Mouse (Mus musculus): ENCODE measurements at regions not wholly inside any gene's neighbourhood (a gene's known extent, or its start where the extent isn't known, plus 50 kb on each side); places are given as distances from the start of the nearest gene placed in this dataset.

- WGBS = 12% methylated on average over 8 of the region's 8 CpGs
- no peaks in the 10 kb centered on the region for H3K9me3 ChIP-seq (ENCODE audit: control insufficient read depth, low read length)
- no peak overlapping the region for H3K9ac ChIP-seq (ENCODE audit: low read depth, low read length)
- H3K4me1 ChIP-seq (replicated peaks; ENCODE audit: control insufficient read depth, insufficient read depth, low read length) = no peaks in the 10 kb centered on the region
- H3K4me3 ChIP-seq (ENCODE audit: low read depth, low read length) = no peak overlapping the region
- DNase-seq (ENCODE audit: low spot score) (peak; percentile 78), ATAC-seq (ENCODE audit: low FRiP score) (peak; percentile 65)
- no peaks in the 10 kb centered on the region for H3K36me3 ChIP-seq (ENCODE audit: control insufficient read depth, insufficient read depth, low read length)
- no peak overlapping the region for H3K27ac ChIP-seq (ENCODE audit: low read depth, low read length)
- no peak overlapping the region for H3K4me2 ChIP-seq (replicated peaks; ENCODE audit: low read depth, low read length)
- H3K27me3 ChIP-seq (ENCODE audit: control insufficient read depth, insufficient read depth, low read length) = peaks cover 21% of the 10 kb centered on the region
These were observed 162.9 kb upstream of the Tmem28 start for GRCm38 (mm10) chrX:99657790-99658451.

GRCm38 (mm10) chrX:99656988-99657387, 163.8 kb upstream of the Tmem28 start:
- H3K4me1 ChIP-seq (replicated peaks; ENCODE audit: control insufficient read depth, insufficient read depth, low read length) = no peaks in the 10 kb centered on the region
- 46% methylated on average over 6 of the region's 6 CpGs for WGBS
- H3K27ac ChIP-seq (ENCODE audit: low read depth, low read length) = no peak overlapping the region
- DNase-seq (ENCODE audit: low spot score) = no peak
- H3K4me2 ChIP-seq (replicated peaks; ENCODE audit: low read depth, low read length) = no peak overlapping the region
- peak; percentile 60; the same call in 1 of the 2 replicates for ATAC-seq (ENCODE audit: low FRiP score)
- H3K36me3 ChIP-seq (ENCODE audit: control insufficient read depth, insufficient read depth, low read length) = no peaks in the 10 kb centered on the region
- H3K27me3 ChIP-seq (ENCODE audit: control insufficient read depth, insufficient read depth, low read length) = peaks cover 21% of the 10 kb centered on the region
- H3K4me3 ChIP-seq (ENCODE audit: low read depth, low read length) = no peak overlapping the region
- H3K9me3 ChIP-seq (ENCODE audit: control insufficient read depth, low read length) = no peaks in the 10 kb centered on the region
- H3K9ac ChIP-seq (ENCODE audit: low read depth, low read length) = no peak overlapping the region

GRCm38 (mm10) chrX:99632211-99632775, 161.2 kb upstream of the Pja1 start:
- H3K36me3 ChIP-seq (ENCODE audit: control insufficient read depth, insufficient read depth, low read length) = no peaks in the 10 kb centered on the region
- no peak for DNase-seq (ENCODE audit: low spot score)
- no peak overlapping the region for H3K4me2 ChIP-seq (replicated peaks; ENCODE audit: low read depth, low read length)
- H3K27ac ChIP-seq (ENCODE audit: low read depth, low read length) = no peak overlapping the region
- no peak overlapping the region for H3K9ac ChIP-seq (ENCODE audit: low read depth, low read length)
- peaks cover 3% of the 10 kb centered on the region; the same call in 1 of the 2 replicates for H3K27me3 ChIP-seq (ENCODE audit: control insufficient read depth, insufficient read depth, low read length)
- H3K4me1 ChIP-seq (replicated peaks; ENCODE audit: control insufficient read depth, insufficient read depth, low read length) = no peaks in the 10 kb centered on the region
- 75% methylated on average over 2 of the region's 2 CpGs for WGBS
- H3K9me3 ChIP-seq (ENCODE audit: control insufficient read depth, low read length) = no peaks in the 10 kb centered on the region
- no peak for ATAC-seq (ENCODE audit: low FRiP score)
- H3K4me3 ChIP-seq (ENCODE audit: low read depth, low read length) = no peak overlapping the region

- ATAC-seq (ENCODE audit: low FRiP score) (no peak), DNase-seq (ENCODE audit: low spot score) (no peak)
- no peak overlapping the region for H3K4me3 ChIP-seq (ENCODE audit: low read depth, low read length)
- no peak overlapping the region for H3K9ac ChIP-seq (ENCODE audit: low read depth, low read length)
- no peaks in the 10 kb centered on the region for H3K4me1 ChIP-seq (replicated peaks; ENCODE audit: control insufficient read depth, insufficient read depth, low read length)
- no peaks in the 10 kb centered on the region for H3K36me3 ChIP-seq (ENCODE audit: control insufficient read depth, insufficient read depth, low read length)
- no peak overlapping the region for H3K27ac ChIP-seq (ENCODE audit: low read depth, low read length)
- 78% methylated on average over 5 of the region's 5 CpGs for WGBS
- H3K27me3 ChIP-seq (ENCODE audit: control insufficient read depth, insufficient read depth, low read length) = peaks cover 6% of the 10 kb centered on the region
- H3K4me2 ChIP-seq (replicated peaks; ENCODE audit: low read depth, low read length) = no peak overlapping the region
- no peaks in the 10 kb centered on the region for H3K9me3 ChIP-seq (ENCODE audit: control insufficient read depth, low read length)
These were observed 153.6 kb upstream of the Pja1 start for GRCm38 (mm10) chrX:99624515-99625179.

GRCm38 (mm10) chrX:99612130-99612759, 141.2 kb upstream of the Pja1 start:
- H3K9ac ChIP-seq (ENCODE audit: low read depth, low read length) = no peak overlapping the region
- 65% methylated on average over 9 of the region's 9 CpGs for WGBS
- no peaks in the 10 kb centered on the region for H3K4me1 ChIP-seq (replicated peaks; ENCODE audit: control insufficient read depth, insufficient read depth, low read length)
- ATAC-seq (ENCODE audit: low FRiP score) = no peak
- H3K9me3 ChIP-seq (ENCODE audit: control insufficient read depth, low read length) = no peaks in the 10 kb centered on the region
- DNase-seq (ENCODE audit: low spot score) = no peak
- H3K27ac ChIP-seq (ENCODE audit: low read depth, low read length) = no peak overlapping the region
- H3K36me3 ChIP-seq (ENCODE audit: control insufficient read depth, insufficient read depth, low read length) = no peaks in the 10 kb centered on the region
- H3K4me3 ChIP-seq (ENCODE audit: low read depth, low read length) = no peak overlapping the region
- H3K4me2 ChIP-seq (replicated peaks; ENCODE audit: low read depth, low read length) = no peak overlapping the region
- peaks cover 13% of the 10 kb centered on the region; the same call in 1 of the 2 replicates for H3K27me3 ChIP-seq (ENCODE audit: control insufficient read depth, insufficient read depth, low read length)

GRCm38 (mm10) chrX:99610096-99610495, 139.0 kb upstream of the Pja1 start:
- Histone ChIP-seq H3K4me3 (ENCODE audit: low read depth, low read length) (no peak overlapping the region), H3K9me3 (ENCODE audit: control insufficient read depth, low read length) (no peaks in the 10 kb centered on the region), H3K27me3 (ENCODE audit: control insufficient read depth, insufficient read depth, low read length) (peaks cover 13% of the 10 kb centered on the region), H3K4me1 (replicated peaks; ENCODE audit: control insufficient read depth, insufficient read depth, low read length) (no peaks in the 10 kb centered on the region), H3K9ac (ENCODE audit: low read depth, low read length) (no peak overlapping the region), H3K36me3 (ENCODE audit: control insufficient read depth, insufficient read depth, low read length) (no peaks in the 10 kb centered on the region), H3K27ac (ENCODE audit: low read depth, low read length) (no peak overlapping the region), H3K4me2 (replicated peaks; ENCODE audit: low read depth, low read length) (no peak overlapping the region)
- DNase-seq (ENCODE audit: low spot score) = no peak
- 86% methylated on average over 5 of the region's 5 CpGs for WGBS
- ATAC-seq (ENCODE audit: low FRiP score) = no peak

- H3K4me1 ChIP-seq (replicated peaks; ENCODE audit: control insufficient read depth, insufficient read depth, low read length) = no peaks in the 10 kb centered on the region
- no peak for DNase-seq (ENCODE audit: low spot score)
- H3K36me3 ChIP-seq (ENCODE audit: control insufficient read depth, insufficient read depth, low read length) = no peaks in the 10 kb centered on the region
- H3K4me3 ChIP-seq (ENCODE audit: low read depth, low read length) = no peak overlapping the region
- H3K9me3 ChIP-seq (ENCODE audit: control insufficient read depth, low read length) = no peaks in the 10 kb centered on the region
- WGBS = 75% methylated on average over 2 of the region's 2 CpGs
- H3K9ac ChIP-seq (ENCODE audit: low read depth, low read length) = no peak overlapping the region
- H3K4me2 ChIP-seq (replicated peaks; ENCODE audit: low read depth, low read length) = no peak overlapping the region
- no peak for ATAC-seq (ENCODE audit: low FRiP score)
- peaks cover 13% of the 10 kb centered on the region for H3K27me3 ChIP-seq (ENCODE audit: control insufficient read depth, insufficient read depth, low read length)
- no peak overlapping the region for H3K27ac ChIP-seq (ENCODE audit: low read depth, low read length)
These were observed 138.5 kb upstream of the Pja1 start for GRCm38 (mm10) chrX:99609591-99609990.

GRCm38 (mm10) chrX:99608284-99608692, 137.2 kb upstream of the Pja1 start:
- peak; percentile 64; the same call in 1 of the 2 replicates for ATAC-seq (ENCODE audit: low FRiP score)
- 30% methylated on average over 2 of the region's 2 CpGs for WGBS
- no peak overlapping the region for H3K4me2 ChIP-seq (replicated peaks; ENCODE audit: low read depth, low read length)
- H3K4me1 ChIP-seq (replicated peaks; ENCODE audit: control insufficient read depth, insufficient read depth, low read length) = no peaks in the 10 kb centered on the region
- H3K9me3 ChIP-seq (ENCODE audit: control insufficient read depth, low read length) = no peaks in the 10 kb centered on the region
- H3K27ac ChIP-seq (ENCODE audit: low read depth, low read length) = no peak overlapping the region
- no peak overlapping the region for H3K4me3 ChIP-seq (ENCODE audit: low read depth, low read length)
- no peak for DNase-seq (ENCODE audit: low spot score)
- H3K9ac ChIP-seq (ENCODE audit: low read depth, low read length) = no peak overlapping the region
- peaks cover 18% of the 10 kb centered on the region for H3K27me3 ChIP-seq (ENCODE audit: control insufficient read depth, insufficient read depth, low read length)
- H3K36me3 ChIP-seq (ENCODE audit: control insufficient read depth, insufficient read depth, low read length) = no peaks in the 10 kb centered on the region

Measured in hindbrain, embryonic 11.5 days (tissue).